Mouse (Mus musculus): ENCODE results near the gene Maml1. TPM values are rescaled to one million over a fixed set of nuclear protein-coding genes. Genes with fewer than 3 reads are reported as not detected.

Maml1 gene
- total RNA-seq, 1 experiment: 7.6 TPM

DNA sequence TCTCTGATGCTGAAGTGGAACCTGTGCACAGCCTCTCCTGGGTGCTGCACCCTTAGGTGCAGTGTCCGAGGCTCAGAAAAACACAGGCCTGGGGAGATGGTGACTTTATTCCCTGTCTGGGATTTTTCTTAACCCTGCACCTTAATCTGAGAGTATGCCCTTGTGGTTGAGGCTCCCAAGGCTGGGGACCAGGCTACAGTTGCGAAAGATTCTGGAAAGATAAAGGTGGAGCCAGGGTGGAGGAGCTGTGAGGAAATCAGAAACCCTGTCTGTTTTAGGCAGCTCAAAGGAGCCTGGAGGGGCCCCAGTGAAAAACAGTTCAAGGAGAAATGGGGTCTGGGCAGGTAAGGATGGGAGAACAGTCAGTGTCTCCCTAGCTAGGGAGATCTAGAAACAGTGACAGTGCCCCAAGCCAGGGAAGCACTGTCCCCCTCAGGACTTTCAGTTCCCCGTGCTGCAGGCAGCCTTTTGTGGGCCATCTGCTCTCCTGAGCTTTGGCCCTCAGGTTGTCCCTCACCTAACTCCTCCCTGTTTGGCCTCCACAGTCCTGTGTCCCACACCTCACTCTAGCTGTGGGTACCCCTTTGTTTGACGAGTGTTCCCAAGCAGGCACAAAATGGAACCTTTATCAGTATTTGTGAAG, 75.3 kb downstream of the Maml1 start:
- peak overlapping the region; percentile 48; the same call in 1 of the 2 replicates for H3K9ac ChIP-seq (ENCODE audit: insufficient read depth, low read depth, low read length, poor library complexity, severe bottlenecking)

DNA sequence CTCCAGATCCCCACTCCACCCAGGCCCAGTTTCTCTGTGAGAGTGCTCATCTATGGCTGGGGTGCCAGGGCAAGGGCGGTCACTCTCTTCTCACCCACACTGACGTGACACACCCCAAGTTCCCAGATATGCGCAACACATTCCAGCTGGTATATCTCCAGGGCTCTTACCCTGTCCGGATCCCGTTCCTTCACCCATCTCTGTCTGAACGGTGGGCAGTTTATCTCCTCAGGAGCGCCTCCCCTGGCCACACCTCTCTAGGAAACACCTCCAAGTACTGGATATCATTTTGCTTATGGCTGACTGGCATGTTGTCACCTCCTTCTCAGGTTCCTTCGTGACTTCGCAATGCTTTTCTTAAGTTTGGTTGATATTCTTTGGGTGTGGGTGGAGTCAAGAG, 76.5 kb downstream of the Maml1 start:
- TF ChIP-seq CHD2 (IDR thresholded peaks at IDR 0.05; ENCODE audit: low read depth, low read length) (no peak), HCFC1 (IDR thresholded peaks at IDR 0.05; ENCODE audit: borderline replicate concordance, insufficient read depth, low read length) (no peak), ZNF384 (IDR thresholded peaks at IDR 0.05; ENCODE audit: low read depth, low read length) (no peak), MAFK (IDR thresholded peaks at IDR 0.05; ENCODE audit: insufficient read depth, low read depth, low read length) (no peak), ZC3H11A (IDR thresholded peaks at IDR 0.05; ENCODE audit: borderline replicate concordance, low read depth, low read length) (no peak)
- peaks cover 13 to 42% of the 10 kb centered on the region in 2 experiments for H3K4me1 ChIP-seq (ENCODE audit: control insufficient read depth in 2 of 2, insufficient read depth in 2 of 2, low read length in 2 of 2, poor library complexity in 1 of 2)
- no peak for DNase-seq (ENCODE audit: low read depth, low spot score)
- no peaks in the 10 kb centered on the region for H3K36me3 ChIP-seq (ENCODE audit: control insufficient read depth, insufficient read depth, low read length, poor library complexity, severe bottlenecking)
- in situ Hi-C loops (cut with MboI; ENCODE audit: low sequenced_read_pairs in 2 of 2, unreplicated experiment in 2 of 2): no loop called here
- H3K4me3 ChIP-seq (ENCODE audit: insufficient read depth in 1 of 2, low read depth in 1 of 2, low read length in 2 of 2, poor library complexity in 1 of 2, severe bottlenecking in 1 of 2): peak overlapping the region; percentile 26 to 30; a peak in 3 of 4 replicates
- no peaks in the 10 kb centered on the region for H3K9me3 ChIP-seq (ENCODE audit: control insufficient read depth, insufficient read depth, low read depth, low read length)
- peak overlapping the region; percentile 47; the same call in 1 of the 2 replicates for H3K9ac ChIP-seq (ENCODE audit: insufficient read depth, low read depth, low read length, poor library complexity, severe bottlenecking)
- no peak overlapping the region for H3K27ac ChIP-seq (ENCODE audit: insufficient read depth, low read depth, low read length, poor library complexity, severe bottlenecking)

More for the DNA sequence above, 75.3 kb downstream of the Maml1 start:
- Histone ChIP-seq H3K36me3 (ENCODE audit: control insufficient read depth, insufficient read depth, low read length, poor library complexity, severe bottlenecking) (no peaks in the 10 kb centered on the region), H3K4me1 (ENCODE audit: control insufficient read depth in 2 of 2, insufficient read depth in 2 of 2, low read length in 2 of 2, poor library complexity in 1 of 2) (peaks cover 11 to 37% of the 10 kb centered on the region in 2 experiments), H3K9me3 (ENCODE audit: control insufficient read depth, insufficient read depth, low read depth, low read length) (no peaks in the 10 kb centered on the region), H3K4me3 (ENCODE audit: insufficient read depth in 1 of 2, low read depth in 1 of 2, low read length in 2 of 2, poor library complexity in 1 of 2, severe bottlenecking in 1 of 2) (no peak overlapping the region), H3K27ac (ENCODE audit: insufficient read depth, low read depth, low read length, poor library complexity, severe bottlenecking) (peak overlapping the region; percentile 27; the same call in 1 of the 2 replicates)
- in situ Hi-C loops (cut with MboI; ENCODE audit: low sequenced_read_pairs in 2 of 2, unreplicated experiment in 2 of 2): no loop called here
- DNase-seq (ENCODE audit: low read depth, low spot score): no peak
- no peak for TF ChIP-seq CHD2 (IDR thresholded peaks at IDR 0.05; ENCODE audit: low read depth, low read length)
- no peak for TF ChIP-seq ZC3H11A (IDR thresholded peaks at IDR 0.05; ENCODE audit: borderline replicate concordance, low read depth, low read length)

DNA sequence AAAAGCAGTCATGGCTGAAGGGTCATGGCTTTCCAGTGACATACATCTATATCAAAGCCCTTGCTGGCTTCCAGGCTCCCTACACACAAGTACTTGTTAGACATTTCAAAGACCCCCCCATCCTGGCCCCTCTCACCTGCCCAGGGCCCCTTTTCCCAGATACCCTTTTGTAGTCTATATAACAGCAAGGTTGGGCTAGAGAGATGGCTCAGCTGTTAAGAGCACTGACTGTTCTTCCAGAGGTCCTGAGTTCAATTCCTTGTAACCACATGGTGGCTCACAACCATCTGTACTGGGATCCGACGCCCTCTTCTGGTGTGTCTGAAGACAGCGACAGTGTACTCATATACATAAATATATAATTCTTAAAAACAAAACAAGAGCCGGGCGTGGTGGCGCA, 77.5 kb downstream of the Maml1 start:
- TF ChIP-seq HCFC1 (IDR thresholded peaks at IDR 0.05; ENCODE audit: borderline replicate concordance, insufficient read depth, low read length) (no peak), ZNF384 (IDR thresholded peaks at IDR 0.05; ENCODE audit: low read depth, low read length) (no peak), CHD2 (IDR thresholded peaks at IDR 0.05; ENCODE audit: low read depth, low read length) (no peak), MAFK (IDR thresholded peaks at IDR 0.05; ENCODE audit: insufficient read depth, low read depth, low read length) (no peak), ZC3H11A (IDR thresholded peaks at IDR 0.05; ENCODE audit: borderline replicate concordance, low read depth, low read length) (no peak)
- in situ Hi-C loops (cut with MboI; ENCODE audit: low sequenced_read_pairs in 2 of 2, unreplicated experiment in 2 of 2): no loop called here

DNA sequence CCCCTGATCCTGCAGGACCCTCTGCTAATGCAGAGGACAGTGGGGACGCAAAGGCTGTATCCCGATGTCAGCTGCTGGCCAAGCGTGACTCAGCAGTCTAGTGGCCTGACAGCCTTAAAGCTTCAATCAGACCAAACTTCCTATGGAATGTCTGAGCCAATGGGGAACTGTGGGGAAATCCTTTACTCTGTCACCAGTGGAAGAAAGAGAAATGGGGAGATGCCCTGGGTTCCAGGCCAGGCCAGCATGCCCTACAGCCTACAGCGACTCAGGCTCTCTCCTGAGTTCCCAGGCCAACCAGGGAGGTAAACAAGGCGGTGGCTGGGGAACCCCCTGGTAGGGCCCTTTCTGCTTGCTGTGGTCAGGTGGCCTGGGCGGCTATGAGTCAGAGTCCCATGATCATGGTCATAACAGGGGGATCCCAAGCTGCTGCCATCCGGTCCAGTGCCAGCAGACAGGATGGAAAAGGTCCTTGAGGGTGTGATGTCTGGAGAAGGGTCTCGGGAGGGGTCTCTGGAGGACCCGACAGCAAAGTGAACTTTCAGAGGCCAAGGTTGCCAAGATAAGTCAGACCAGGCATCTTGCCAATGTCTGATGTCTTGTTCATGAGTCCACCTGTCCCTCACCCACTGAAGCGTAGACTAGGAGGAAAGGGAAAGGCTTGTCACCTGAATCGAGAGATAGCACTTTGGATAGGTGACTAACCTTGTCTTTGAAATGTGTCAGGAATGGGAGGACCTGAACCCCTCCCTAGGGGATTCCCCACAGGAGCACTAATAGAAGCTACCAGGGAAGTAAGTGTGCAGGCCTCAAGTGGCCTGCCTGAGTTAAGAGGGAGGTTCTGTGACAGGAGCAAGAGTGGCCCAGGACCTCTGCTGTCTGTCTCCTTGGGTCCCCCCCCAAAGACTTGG, 79.0 kb downstream of the Maml1 start:
- peaks cover 6% of the 10 kb centered on the region; the same call in 1 of the 2 replicates for H3K36me3 ChIP-seq (ENCODE audit: control insufficient read depth, insufficient read depth, low read length, poor library complexity, severe bottlenecking)
- H3K9ac ChIP-seq (ENCODE audit: insufficient read depth, low read depth, low read length, poor library complexity, severe bottlenecking): peak overlapping the region; percentile 29; the same call in 1 of the 2 replicates
- H3K9me3 ChIP-seq (ENCODE audit: control insufficient read depth, insufficient read depth, low read depth, low read length): no peaks in the 10 kb centered on the region
- TF ChIP-seq MAFK (IDR thresholded peaks at IDR 0.05; ENCODE audit: insufficient read depth, low read depth, low read length): peak; percentile 86
- no peak for TF ChIP-seq CHD2 (IDR thresholded peaks at IDR 0.05; ENCODE audit: low read depth, low read length)
- H3K27ac ChIP-seq (ENCODE audit: insufficient read depth, low read depth, low read length, poor library complexity, severe bottlenecking): peak overlapping the region; percentile 59; the same call in 1 of the 2 replicates
- no peak overlapping the region for H3K4me3 ChIP-seq (ENCODE audit: insufficient read depth in 1 of 2, low read depth in 1 of 2, low read length in 2 of 2, poor library complexity in 1 of 2, severe bottlenecking in 1 of 2)
- H3K4me1 ChIP-seq (ENCODE audit: control insufficient read depth in 2 of 2, insufficient read depth in 2 of 2, low read length in 2 of 2, poor library complexity in 1 of 2): peaks cover 14 to 38% of the 10 kb centered on the region in 2 experiments
- in situ Hi-C loops (cut with MboI; ENCODE audit: low sequenced_read_pairs in 2 of 2, unreplicated experiment in 2 of 2): no loop called here
- DNase-seq (ENCODE audit: low read depth, low spot score): no peak

More for the DNA sequence above, 77.5 kb downstream of the Maml1 start:
- no peaks in the 10 kb centered on the region for H3K36me3 ChIP-seq (ENCODE audit: control insufficient read depth, insufficient read depth, low read length, poor library complexity, severe bottlenecking)
- no peak overlapping the region for H3K27ac ChIP-seq (ENCODE audit: insufficient read depth, low read depth, low read length, poor library complexity, severe bottlenecking)
- H3K4me3 ChIP-seq (ENCODE audit: insufficient read depth in 1 of 2, low read depth in 1 of 2, low read length in 2 of 2, poor library complexity in 1 of 2, severe bottlenecking in 1 of 2): no peak overlapping the region
- no peaks in the 10 kb centered on the region for H3K9me3 ChIP-seq (ENCODE audit: control insufficient read depth, insufficient read depth, low read depth, low read length)
- peaks cover 16 to 42% of the 10 kb centered on the region in 2 experiments for H3K4me1 ChIP-seq (ENCODE audit: control insufficient read depth in 2 of 2, insufficient read depth in 2 of 2, low read length in 2 of 2, poor library complexity in 1 of 2)
- DNase-seq (ENCODE audit: low read depth, low spot score): no peak
- no peak overlapping the region for H3K9ac ChIP-seq (ENCODE audit: insufficient read depth, low read depth, low read length, poor library complexity, severe bottlenecking)

Data from ES-E14 (cell line).